Mouse (Mus musculus) brown adipose tissue, adult 24 weeks (tissue): ENCODE data around the gene Vamp5. TPM values are rescaled to one million over a fixed set of nuclear protein-coding genes. Genes with fewer than 3 reads are reported as not detected.

Experiments
- polyA plus RNA-seq: library from polyadenylated mRNA; stranded (reverse); fragments of >200 nt; gene quantifications from 2 replicates; pipeline ENCODE4 v1.2.4, GENCODE M21; 2012; ENCODE audit not compliant: missing spikeins, insufficient read depth, insufficient read length

The Vamp5 gene
- polyA plus RNA-seq, 1 experiment, result 19.1 TPM

Other genes with a start within 250 kb of the Vamp5 start
- gene Atoh8, start 144.9 kb downstream of the Vamp5 start, polyA plus RNA-seq, result 1.9 and 4.3 TPM in 2 replicates
- gene Sftpb, start 75.9 kb downstream of the Vamp5 start, polyA plus RNA-seq, result not detected in 2 replicates
- 12.0 and 12.1 TPM in 2 replicates for gene Usp39, start 35.3 kb downstream of the Vamp5 start, polyA plus RNA-seq
- 9.7 and 11.7 TPM in 2 replicates for gene 0610030E20Rik, start 33.2 kb downstream of the Vamp5 start, polyA plus RNA-seq
- 8.6 and 10.6 TPM in 2 replicates for gene Tmem150a, start 25.0 kb downstream of the Vamp5 start, polyA plus RNA-seq
- 87.8 and 96.4 TPM in 2 replicates for gene Rnf181, start 13.5 kb downstream of the Vamp5 start, polyA plus RNA-seq
- gene Vamp8, start 10.2 kb upstream of the Vamp5 start, polyA plus RNA-seq, result 100 and 121 TPM in 2 replicates
- gene Ggcx, start 33.8 kb upstream of the Vamp5 start, polyA plus RNA-seq, result 17.3 and 19.4 TPM in 2 replicates
- 103 and 104 TPM in 2 replicates for gene Mat2a, start 59.1 kb upstream of the Vamp5 start, polyA plus RNA-seq
- gene Sh2d6, start 141.2 kb upstream of the Vamp5 start, polyA plus RNA-seq, result not detected in 2 replicates
- gene Capg, start 163.9 kb upstream of the Vamp5 start, polyA plus RNA-seq, result 8.2 and 11.9 TPM in 2 replicates
- gene Elmod3, start 217.9 kb upstream of the Vamp5 start, polyA plus RNA-seq, result 21.2 and 31.5 TPM in 2 replicates
- 119 and 173 TPM in 2 replicates for gene Retsat, start 218.0 kb upstream of the Vamp5 start, polyA plus RNA-seq
- gene Tgoln1, start 236.5 kb upstream of the Vamp5 start, polyA plus RNA-seq, result 115 and 176 TPM in 2 replicates